Mouse (Mus musculus) neural tube, embryonic 12.5 days (tissue): ENCODE results near the gene Klhl3. TPM values are rescaled to one million over a fixed set of nuclear protein-coding genes. Genes with fewer than 3 reads are reported as not detected.

Experiments
- ATAC-seq: fragments of 200-750 bp; cut with Nextera tagmentation; 2 replicates; pipeline ENCODE4 v1.8.0; 2017; ENCODE audit warnings: low read depth, mild to moderate bottlenecking, moderate TSS enrichment, moderate library complexity; ENCODE audit not compliant: low FRiP score
- H3K27ac ChIP-seq: fragments of 300-500 bp; sonication (generic); 2 replicates; pipeline ENCODE4 v1.5.1; 2016
- H3K27me3 ChIP-seq: fragments of 300-500 bp; sonication (generic); replicated peaks from 2 replicates; pipeline ENCODE4 v1.6.1; 2016; ENCODE audit warnings: mild to moderate bottlenecking
- H3K36me3 ChIP-seq: fragments of 300-500 bp; sonication (generic); 2 replicates; pipeline ENCODE4 v1.6.1; 2016; ENCODE audit warnings: mild to moderate bottlenecking
- H3K4me1 ChIP-seq: fragments of 300-500 bp; sonication (generic); 2 replicates; pipeline ENCODE4 v1.6.1; 2016
- H3K4me2 ChIP-seq: fragments of 300-500 bp; sonication (generic); replicated peaks from 2 replicates; pipeline ENCODE4 v1.6.1; 2016; ENCODE audit warnings: mild to moderate bottlenecking
- H3K4me3 ChIP-seq: fragments of 300-500 bp; sonication (generic); 2 replicates; pipeline ENCODE4 v1.5.1; 2016
- H3K9ac ChIP-seq: fragments of 300-500 bp; sonication (generic); 2 replicates; pipeline ENCODE4 v1.6.1; 2016; ENCODE audit warnings: mild to moderate bottlenecking
- H3K9me3 ChIP-seq: fragments of 300-500 bp; sonication (generic); 2 replicates; pipeline ENCODE4 v1.6.1; 2016; ENCODE audit warnings: mild to moderate bottlenecking
- WGBS: fragments of 180-500 bp; shearing (Covaris S2); methylation state at CpG from one replicate; pipeline ENCODE4 v1.1.7; 2016; 5-methylcytosine and 5-hydroxymethylcytosine counted together
- polyA plus RNA-seq: library from polyadenylated mRNA; unstranded; fragments of >200 nt; fragmentation: Nextera tagmentation; extraction: Ambion mirVana; gene quantifications from 2 replicates; pipeline ENCODE4 v1.2.1, GENCODE M21; 2016

The Klhl3 gene
- 5.6 and 6.1 TPM in 2 replicates for polyA plus RNA-seq

GRCm38 (mm10) chr13:58113061-58113900 lies at the start of gene Klhl3:
Klhl3 (minus strand) TSS chr13:58113592.
- Histone ChIP-seq H3K4me3 (peak within 1 kb of the TSS; percentile 41), H3K4me1 (peaks cover 15% of the 10 kb centered on the region), H3K9me3 (no peaks in the 10 kb centered on the region), H3K4me2 (peak within 1 kb of the TSS; percentile 77), H3K27me3 (no peaks in the 10 kb centered on the region), H3K27ac (peak within 1 kb of the TSS; percentile 67), H3K9ac (peak within 1 kb of the TSS; percentile 72), H3K36me3 (no peaks in the 10 kb centered on the region)
- ATAC-seq = peak; percentile 86
- under 1% methylated on average over 35 of the region's 35 CpGs for WGBS

DNA sequence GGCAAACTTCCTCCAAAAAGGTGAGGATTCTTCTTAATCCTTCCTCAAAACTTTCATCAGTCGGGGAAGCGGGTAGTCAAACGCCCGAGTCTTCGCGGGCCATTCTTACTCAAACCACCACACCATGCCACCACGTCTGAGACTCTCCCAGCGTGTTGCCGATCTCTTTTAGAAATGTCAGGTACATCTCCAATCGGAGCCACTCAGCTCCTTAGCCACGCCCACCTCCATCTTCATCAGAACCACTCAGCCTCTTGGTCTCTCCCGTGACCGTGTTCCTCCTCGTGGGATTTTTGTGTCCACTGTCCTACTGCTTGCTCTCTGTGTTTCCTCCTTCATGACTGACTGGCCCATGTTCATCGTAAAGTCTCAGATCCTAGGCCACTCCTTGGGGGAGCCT lies 47.4 kb upstream of the Klhl3 start:
- WGBS = 97% methylated on average over 15 of the region's 15 CpGs
- H3K36me3 ChIP-seq = peaks cover 42% of the 10 kb centered on the region
- no peak overlapping the region for H3K4me3 ChIP-seq

DNA sequence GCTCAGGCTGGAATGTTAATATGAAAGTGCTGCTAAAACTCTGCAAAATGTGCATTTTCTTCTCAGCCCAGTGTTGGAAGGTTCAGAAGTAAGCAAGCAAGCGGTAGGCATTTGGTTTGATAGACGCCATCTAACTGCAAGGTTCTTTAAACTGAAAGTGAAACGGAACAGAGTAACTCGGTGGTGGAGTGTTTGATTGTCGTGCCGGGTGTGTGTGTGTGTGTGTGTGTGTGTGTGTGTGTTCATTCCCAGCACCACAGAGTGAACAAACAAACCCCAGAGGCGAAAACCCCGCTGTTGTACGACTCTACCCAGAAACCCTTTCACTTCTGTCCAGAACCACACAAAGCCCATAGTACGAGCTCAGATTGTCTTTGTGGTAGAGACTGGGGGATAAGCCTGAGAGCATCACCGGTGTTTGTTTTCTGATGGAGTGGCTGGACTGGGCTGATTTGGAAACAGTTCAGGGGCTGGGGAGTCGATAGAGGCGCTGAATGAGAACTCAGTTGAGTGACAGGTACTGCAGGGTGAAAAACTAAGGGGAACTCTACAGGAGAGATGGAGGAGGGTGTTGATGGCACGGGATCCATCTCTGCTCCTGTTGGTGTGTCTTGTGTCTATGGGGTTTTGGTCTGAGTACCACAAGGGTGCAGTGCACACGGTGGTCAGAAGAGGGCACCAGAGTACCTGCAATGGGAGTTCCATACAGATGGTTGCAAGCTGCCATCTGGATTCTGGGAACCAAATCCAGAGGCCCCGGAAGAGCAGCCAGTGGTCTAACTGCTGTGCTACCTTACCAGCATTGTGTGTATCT lies 44.9 kb upstream of the Klhl3 start:
- H3K4me2 ChIP-seq = peak overlapping the region; percentile 82
- ATAC-seq = peak; percentile 35
- H3K27ac ChIP-seq = no peak overlapping the region
- peaks cover 5% of the 10 kb centered on the region; the same call in 1 of the 2 replicates for H3K4me1 ChIP-seq
- H3K9ac ChIP-seq = peak overlapping the region; percentile 86
- peak overlapping the region; percentile 82 for H3K4me3 ChIP-seq
- no peaks in the 10 kb centered on the region for H3K27me3 ChIP-seq
- 14% methylated on average over 16 of the region's 16 CpGs for WGBS
- H3K9me3 ChIP-seq = peaks cover 6% of the 10 kb centered on the region
- peaks cover 32% of the 10 kb centered on the region for H3K36me3 ChIP-seq

More for the DNA sequence above, 47.4 kb upstream of the Klhl3 start:
- Histone ChIP-seq H3K4me1 (peaks cover 5% of the 10 kb centered on the region; the same call in 1 of the 2 replicates), H3K9ac (no peak overlapping the region), H3K9me3 (peaks cover 12% of the 10 kb centered on the region), H3K27ac (no peak overlapping the region), H3K4me2 (no peak overlapping the region), H3K27me3 (no peaks in the 10 kb centered on the region)
- no peak for ATAC-seq

- H3K36me3 ChIP-seq = peaks cover 27% of the 10 kb centered on the region
- peak within 1 kb of the TSS; percentile 82 for H3K4me3 ChIP-seq
- under 1% methylated on average over 30 of the region's 30 CpGs for WGBS
- H3K27me3 ChIP-seq = no peaks in the 10 kb centered on the region
- peak within 1 kb of the TSS; percentile 86 for H3K9ac ChIP-seq
- no peak within 1 kb of the TSS for H3K27ac ChIP-seq
- peaks cover 6% of the 10 kb centered on the region for H3K9me3 ChIP-seq
- ATAC-seq = peak; percentile 92
- peaks cover 5% of the 10 kb centered on the region; the same call in 1 of the 2 replicates for H3K4me1 ChIP-seq
- H3K4me2 ChIP-seq = peak within 1 kb of the TSS; percentile 82
These were observed 44.2 kb upstream of the Klhl3 start, which contains the start of gene Idnk for GRCm38 (mm10) chr13:58157447-58158098. Idnk (plus strand) TSS chr13:58157649.

DNA sequence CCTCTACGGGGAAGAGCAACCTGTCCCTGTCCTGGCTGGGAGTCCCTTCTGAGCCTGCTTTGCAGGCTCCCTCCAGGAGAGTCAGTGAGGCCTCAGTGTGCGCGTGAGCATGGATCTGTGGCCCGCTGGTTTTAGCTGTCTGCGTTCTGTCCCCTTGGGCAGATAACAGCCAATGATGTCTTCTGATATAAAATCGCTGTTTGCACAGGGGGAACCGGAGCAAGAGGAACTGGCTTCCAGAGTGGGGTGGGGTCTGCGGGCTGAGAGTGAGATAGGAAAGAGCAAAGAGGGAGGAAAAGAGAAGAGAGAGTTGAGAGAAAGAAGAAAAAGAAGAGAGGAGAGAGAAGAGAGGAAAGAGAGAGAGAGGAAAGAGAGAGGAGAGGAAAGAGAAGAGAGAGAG lies 43.6 kb upstream of the Klhl3 start:
- H3K4me2 ChIP-seq = peak overlapping the region; percentile 82
- H3K4me1 ChIP-seq = peaks cover 5% of the 10 kb centered on the region; the same call in 1 of the 2 replicates
- peaks cover 6% of the 10 kb centered on the region for H3K9me3 ChIP-seq
- peak overlapping the region; percentile 82 for H3K4me3 ChIP-seq
- no peaks in the 10 kb centered on the region for H3K27me3 ChIP-seq
- WGBS = 34% methylated on average over 8 of the region's 8 CpGs
- no peak overlapping the region for H3K27ac ChIP-seq
- H3K9ac ChIP-seq = peak overlapping the region; percentile 86
- peak; percentile 43; the same call in 1 of the 2 replicates for ATAC-seq
- H3K36me3 ChIP-seq = peaks cover 24% of the 10 kb centered on the region

- WGBS = 87% methylated on average over 2 of the region's 2 CpGs
- H3K4me2 ChIP-seq = no peak overlapping the region
- ATAC-seq = no peak
These were observed 42.6 kb upstream of the Klhl3 start for GRCm38 (mm10) chr13:58156031-58156430.

DNA sequence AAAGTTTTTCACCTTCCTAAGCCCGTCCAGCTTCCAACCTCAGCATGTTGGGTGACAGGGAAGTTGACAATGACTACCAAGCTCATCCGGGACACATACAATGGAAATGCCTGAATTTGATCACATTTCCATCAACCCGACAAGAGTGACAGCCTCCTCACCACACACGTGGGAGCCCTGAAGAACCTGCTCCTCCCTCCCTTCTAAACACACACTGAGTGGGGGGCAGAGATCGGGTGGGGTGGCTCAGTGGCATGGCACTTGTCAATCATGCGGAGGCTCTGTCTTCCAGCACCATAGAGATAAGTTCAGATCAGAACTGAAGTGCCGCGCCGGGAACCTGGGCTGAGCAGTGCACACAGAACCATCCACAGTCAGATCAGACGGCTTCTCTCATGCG lies 37.0 kb upstream of the Klhl3 start:
- no peak overlapping the region for H3K27ac ChIP-seq
- no peak for ATAC-seq
- 84% methylated on average over 11 of the region's 11 CpGs for WGBS
- no peaks in the 10 kb centered on the region for H3K27me3 ChIP-seq
- H3K9ac ChIP-seq = no peak overlapping the region
- H3K4me3 ChIP-seq = no peak overlapping the region
- H3K4me1 ChIP-seq = no peaks in the 10 kb centered on the region; the same call in 1 of the 2 replicates
- no peaks in the 10 kb centered on the region for H3K9me3 ChIP-seq
- no peak overlapping the region for H3K4me2 ChIP-seq
- no peaks in the 10 kb centered on the region for H3K36me3 ChIP-seq

More at GRCm38 (mm10) chr13:58156031-58156430, 42.6 kb upstream of the Klhl3 start:
- no peak overlapping the region for H3K9ac ChIP-seq
- H3K4me3 ChIP-seq = no peak overlapping the region
- no peaks in the 10 kb centered on the region; the same call in 1 of the 2 replicates for H3K9me3 ChIP-seq
- peaks cover 15% of the 10 kb centered on the region for H3K36me3 ChIP-seq
- peaks cover 5% of the 10 kb centered on the region; the same call in 1 of the 2 replicates for H3K4me1 ChIP-seq
- no peak overlapping the region for H3K27ac ChIP-seq
- H3K27me3 ChIP-seq = no peaks in the 10 kb centered on the region

DNA sequence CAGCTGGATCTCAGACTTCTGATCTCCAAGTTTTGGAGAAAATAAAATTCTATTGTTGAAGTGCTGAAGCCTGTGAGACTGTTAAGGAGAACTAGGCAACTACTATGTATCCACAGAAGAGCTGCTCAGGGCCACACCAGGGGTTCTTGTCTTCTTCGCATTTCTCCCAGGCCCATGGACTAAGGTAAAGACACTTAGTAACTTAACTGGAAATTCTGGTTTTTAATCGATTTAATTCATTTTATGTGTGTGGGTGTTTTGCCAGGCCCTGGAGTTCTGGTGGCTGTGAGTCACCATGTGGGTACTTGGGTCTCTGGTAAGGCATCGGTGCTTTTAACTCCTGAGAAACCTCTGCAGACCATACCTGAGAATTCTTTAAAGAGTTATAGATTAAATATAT lies 36.2 kb upstream of the Klhl3 start:
- H3K4me3 ChIP-seq = no peak overlapping the region
- no peak for ATAC-seq
- H3K27ac ChIP-seq = no peak overlapping the region
- no peaks in the 10 kb centered on the region for H3K9me3 ChIP-seq
- no peak overlapping the region for H3K9ac ChIP-seq
- no peaks in the 10 kb centered on the region for H3K36me3 ChIP-seq
- no peak overlapping the region for H3K4me2 ChIP-seq
- WGBS = 85% methylated on average over 3 of the region's 3 CpGs
- H3K4me1 ChIP-seq = no peaks in the 10 kb centered on the region; the same call in 1 of the 2 replicates
- H3K27me3 ChIP-seq = no peaks in the 10 kb centered on the region

GRCm38 (mm10) chr13:58149033-58149558 lies 35.7 kb upstream of the Klhl3 start:
- H3K9me3 ChIP-seq = no peaks in the 10 kb centered on the region
- H3K9ac ChIP-seq = no peak overlapping the region
- no peaks in the 10 kb centered on the region for H3K36me3 ChIP-seq
- H3K4me2 ChIP-seq = peak overlapping the region; percentile 60
- 35% methylated on average over 5 of the region's 5 CpGs for WGBS
- peak; percentile 66; the same call in 1 of the 2 replicates for ATAC-seq
- H3K4me1 ChIP-seq = no peaks in the 10 kb centered on the region; the same call in 1 of the 2 replicates
- peak overlapping the region; percentile 33; the same call in 1 of the 2 replicates for H3K4me3 ChIP-seq
- H3K27me3 ChIP-seq = no peaks in the 10 kb centered on the region
- H3K27ac ChIP-seq = no peak overlapping the region

- WGBS = under 1% methylated on average over 17 of the region's 17 CpGs
- H3K27ac ChIP-seq = no peak overlapping the region
- ATAC-seq = peak; percentile 91
These were observed 35.0 kb upstream of the Klhl3 start for GRCm38 (mm10) chr13:58148256-58148831.

DNA sequence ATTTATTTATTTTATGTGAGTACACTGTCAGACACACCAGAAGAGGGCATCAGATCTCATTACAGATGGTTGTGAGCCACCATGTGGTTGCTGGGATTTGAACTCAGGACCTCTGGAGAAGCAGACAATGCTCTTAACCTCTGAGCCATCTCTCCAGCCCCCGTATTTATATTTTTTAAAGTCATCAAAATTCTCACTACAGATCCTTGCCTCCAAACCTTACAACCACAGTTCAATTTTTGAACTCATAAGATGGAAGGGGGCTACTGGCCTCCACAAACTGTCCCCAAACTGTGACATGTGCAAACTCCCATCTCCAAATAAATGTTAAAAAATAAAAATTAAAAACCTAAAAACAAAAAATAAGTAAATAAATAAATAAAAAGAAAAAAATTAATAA lies 34.4 kb upstream of the Klhl3 start:
- no peak for ATAC-seq
- no peak overlapping the region for H3K27ac ChIP-seq
- H3K9ac ChIP-seq = no peak overlapping the region
- H3K4me1 ChIP-seq = no peaks in the 10 kb centered on the region; the same call in 1 of the 2 replicates
- no peak overlapping the region for H3K4me3 ChIP-seq
- H3K27me3 ChIP-seq = no peaks in the 10 kb centered on the region
- no peaks in the 10 kb centered on the region for H3K9me3 ChIP-seq
- no peak overlapping the region for H3K4me2 ChIP-seq
- 90% methylated on average over 1 of the region's 1 CpGs for WGBS
- H3K36me3 ChIP-seq = no peaks in the 10 kb centered on the region

More at GRCm38 (mm10) chr13:58148256-58148831, 35.0 kb upstream of the Klhl3 start:
- Histone ChIP-seq H3K36me3 (no peaks in the 10 kb centered on the region), H3K4me3 (peak overlapping the region; percentile 33), H3K9ac (peak overlapping the region; percentile 35; the same call in 1 of the 2 replicates), H3K4me2 (peak overlapping the region; percentile 60), H3K9me3 (no peaks in the 10 kb centered on the region), H3K27me3 (no peaks in the 10 kb centered on the region), H3K4me1 (no peaks in the 10 kb centered on the region; the same call in 1 of the 2 replicates)
